Mouse (Mus musculus): ENCODE data around the gene Rpl6.
"Not testable (repeated sequence)": the region's sequence is repeated elsewhere in the genome, so short reads cannot be mapped to it uniquely, and the experiment has no call there.

Gene Rpl6

GRCm38 (mm10) chr5:121224856-121225255, 20.6 kb downstream of the Rpl6 start:
- no peak for DNase-seq (ENCODE audit: low spot score in 2 of 2)

GRCm38 (mm10) chr5:121225854-121226253, 21.6 kb downstream of the Rpl6 start:
- DNase-seq (ENCODE audit: low spot score in 2 of 2), result no peak

DNA sequence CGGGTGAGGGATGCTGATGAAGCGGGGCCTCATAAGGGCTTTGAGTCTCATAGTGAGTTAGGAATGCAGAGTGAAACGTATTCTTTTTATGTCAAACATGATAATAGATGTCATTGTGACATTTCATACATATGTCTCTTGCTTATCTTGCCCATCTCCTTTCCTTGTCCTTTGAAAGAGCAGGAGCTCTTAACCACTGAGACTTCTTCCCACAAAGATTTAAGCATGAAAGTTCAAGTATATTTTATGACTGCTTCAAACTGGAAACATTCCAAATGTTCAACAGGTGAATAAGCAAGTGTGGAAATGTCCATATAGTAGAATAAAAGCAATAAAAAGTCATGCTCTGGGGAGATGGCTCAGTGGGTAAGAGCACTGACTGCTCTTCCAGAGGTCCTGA, 22.1 kb downstream of the Rpl6 start:
- DNase-seq (ENCODE audit: low spot score in 2 of 2), result no peak

GRCm38 (mm10) chr5:121226845-121227244, 22.6 kb downstream of the Rpl6 start:
- no peak for DNase-seq (ENCODE audit: low spot score in 2 of 2)

- not testable (repeated sequence) for DNase-seq (ENCODE audit: low spot score in 2 of 2)
These were observed 23.0 kb downstream of the Rpl6 start for GRCm38 (mm10) chr5:121227330-121227729.

GRCm38 (mm10) chr5:121229182-121229581, 24.9 kb downstream of the Rpl6 start:
- DNase-seq (ENCODE audit: low spot score in 2 of 2), result no peak

DNA sequence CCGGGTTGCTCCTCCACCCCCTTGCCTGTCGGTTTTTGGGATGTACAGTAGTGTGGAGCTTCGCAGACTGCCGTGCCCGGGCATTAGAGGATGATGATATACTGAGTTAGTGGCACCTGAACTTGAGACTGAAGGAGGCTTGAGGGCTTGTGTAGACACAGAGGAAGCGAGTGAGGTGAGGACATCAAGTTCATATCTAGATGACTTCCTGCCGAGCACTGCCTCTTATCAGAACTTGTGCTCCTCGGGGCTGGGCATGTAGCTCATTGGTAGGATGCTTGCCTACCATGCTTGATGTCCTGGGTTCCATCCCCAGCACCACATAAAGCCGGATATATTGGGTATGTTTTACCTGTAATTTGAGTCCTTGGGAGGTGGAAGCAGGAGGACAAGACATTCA, 26.5 kb downstream of the Rpl6 start:
- DNase-seq (ENCODE audit: low spot score in 2 of 2), result no peak

DNA sequence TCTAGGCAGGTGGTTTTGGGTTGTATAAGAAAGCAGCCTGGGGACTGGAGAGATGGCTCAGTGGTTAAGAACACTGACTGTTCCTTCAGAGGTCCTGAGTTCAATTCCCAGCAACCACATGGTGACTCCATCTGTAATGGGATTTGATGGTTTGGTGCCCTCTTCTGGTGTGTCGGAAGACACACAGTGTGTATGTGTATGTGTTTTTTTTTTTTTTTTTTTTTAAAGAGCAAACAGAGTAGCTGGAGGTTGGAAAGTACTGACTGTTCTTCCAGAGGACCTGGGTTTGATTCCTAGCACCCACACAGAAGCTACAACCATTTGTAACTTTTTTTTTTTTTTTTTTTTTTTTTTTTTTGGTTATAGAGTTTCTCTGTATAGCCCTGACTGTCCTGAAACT, 28.5 kb downstream of the Rpl6 start:
- no peak for DNase-seq (ENCODE audit: low spot score in 2 of 2)

- DNase-seq (ENCODE audit: low spot score in 2 of 2), result peak in 1 of 2 experiments; percentile 36
These were observed 29.4 kb downstream of the Rpl6 start for GRCm38 (mm10) chr5:121233726-121234125.

- peak; percentile 64 to 82 for DNase-seq (ENCODE audit: low spot score in 2 of 2)
These were observed 31.9 kb downstream of the Rpl6 start for GRCm38 (mm10) chr5:121236171-121236570.

DNA sequence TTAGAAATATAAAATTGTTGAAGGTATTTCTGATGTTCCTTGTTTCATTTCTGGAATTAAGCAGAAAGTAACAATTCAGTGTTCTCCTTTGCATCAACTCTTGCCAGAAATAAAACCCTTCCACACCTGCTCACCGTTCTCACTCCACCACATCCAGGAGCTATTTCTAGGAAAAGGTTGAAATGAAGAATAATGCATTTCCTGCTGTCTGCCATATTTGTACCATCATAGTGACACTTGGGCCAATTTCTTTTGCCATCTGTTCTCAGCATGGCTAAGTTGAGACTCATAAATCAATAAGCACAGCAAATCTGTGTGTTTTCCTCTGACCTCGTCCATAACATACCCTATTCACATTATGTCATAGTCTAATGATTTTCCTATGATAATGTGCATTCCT, 33.9 kb downstream of the Rpl6 start:
- no peak for DNase-seq (ENCODE audit: low spot score in 2 of 2)

GRCm38 (mm10) chr5:121239846-121240245, 35.6 kb downstream of the Rpl6 start:
- no peak for DNase-seq (ENCODE audit: low spot score in 2 of 2)

DNA sequence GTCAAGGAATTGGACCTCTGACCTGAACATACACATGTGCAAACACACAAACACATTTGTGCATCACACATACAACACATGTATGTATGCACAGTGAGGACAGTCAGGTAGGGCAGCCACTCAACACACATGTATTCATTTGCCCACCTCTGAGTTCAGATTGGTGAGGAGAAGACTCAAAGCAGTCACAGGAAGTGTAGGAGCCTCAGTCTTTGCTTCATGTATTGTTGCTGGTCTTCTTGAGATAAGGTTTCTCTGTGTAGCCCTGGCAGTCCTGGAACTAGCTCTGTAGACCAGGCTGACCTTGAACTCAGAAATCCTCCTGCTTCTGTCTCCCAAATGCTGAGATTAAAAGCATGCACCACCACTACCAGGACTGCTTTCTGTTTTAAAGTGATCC, 36.9 kb downstream of the Rpl6 start:
- DNase-seq (ENCODE audit: low spot score in 2 of 2), result no peak

GRCm38 (mm10) chr5:121242261-121242660, 38.0 kb downstream of the Rpl6 start:
- DNase-seq (ENCODE audit: low spot score in 2 of 2), result no peak

GRCm38 (mm10) chr5:121242701-121243100, 38.4 kb downstream of the Rpl6 start:
- DNase-seq (ENCODE audit: low spot score in 2 of 2), result peak; percentile 40 to 58

DNA sequence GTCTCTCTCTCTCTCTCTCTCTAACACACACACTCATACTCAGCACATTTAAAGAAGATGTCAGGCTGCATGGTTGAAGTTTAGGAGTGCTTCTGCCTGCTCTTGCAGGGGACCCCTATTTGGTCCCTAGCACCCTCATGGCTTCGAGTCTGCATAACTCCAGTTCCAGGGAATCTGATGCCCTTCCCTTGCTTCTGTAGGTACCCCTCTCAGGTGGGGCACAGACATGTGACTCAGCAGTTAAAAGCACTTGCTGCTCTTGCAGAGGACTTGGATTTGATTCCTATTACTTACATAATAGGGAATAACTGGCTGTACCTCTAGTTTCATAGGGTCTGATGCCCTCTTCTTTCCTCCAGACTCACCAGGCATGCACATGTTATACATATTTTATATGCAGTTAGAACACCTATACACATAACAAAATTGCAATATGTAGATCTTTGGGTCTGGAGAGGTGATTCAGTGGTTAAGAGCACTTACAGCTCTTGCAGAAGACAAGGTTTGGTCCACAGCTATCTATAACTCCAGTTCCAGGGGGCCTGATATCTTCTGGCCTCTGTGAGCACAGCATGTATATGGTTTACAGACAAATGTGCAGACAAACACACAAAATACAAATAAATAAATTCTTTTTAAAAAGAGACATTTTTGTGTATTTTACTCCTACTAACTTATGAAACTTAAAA, 39.5 kb downstream of the Rpl6 start:
- no peak for DNase-seq (ENCODE audit: low spot score in 2 of 2)

GRCm38 (mm10) chr5:121244365-121244731, 40.1 kb downstream of the Rpl6 start:
- DNase-seq (ENCODE audit: low spot score in 2 of 2), result no peak

- DNase-seq (ENCODE audit: low spot score in 2 of 2), result no peak
These were observed 40.9 kb downstream of the Rpl6 start for GRCm38 (mm10) chr5:121245201-121245600.

DNA sequence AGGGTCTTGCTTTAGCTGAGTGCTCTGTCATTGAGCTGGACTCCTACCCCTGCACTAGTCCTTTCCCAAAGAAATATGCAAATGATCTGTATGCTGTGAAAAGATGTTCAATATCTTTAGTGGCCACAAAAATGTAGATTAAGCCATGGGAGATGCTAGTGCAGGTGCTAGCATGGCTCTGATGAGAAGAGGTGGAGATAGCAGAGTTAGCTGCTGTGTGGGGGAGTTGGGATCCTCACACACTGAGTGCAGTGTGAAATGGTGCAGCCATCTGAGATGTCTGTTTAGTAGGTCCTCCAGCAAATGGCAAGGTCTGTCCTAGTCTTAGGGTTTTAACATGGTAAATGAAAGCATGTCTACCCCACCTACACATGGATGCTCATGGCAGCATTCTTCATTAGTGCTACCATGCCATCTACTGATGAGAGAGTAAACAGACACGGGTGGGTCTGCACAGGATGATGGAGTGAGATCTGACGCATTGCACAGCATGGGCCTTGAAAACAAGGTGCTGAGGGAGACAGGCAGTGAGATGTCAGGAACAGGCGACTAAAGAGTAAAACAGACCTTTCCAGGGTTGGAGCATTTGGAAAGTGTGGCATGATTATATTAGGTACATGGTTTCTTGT, 44.6 kb downstream of the Rpl6 start:
- DNase-seq (ENCODE audit: low spot score in 2 of 2), result no peak

GRCm38 (mm10) chr5:121249693-121250092, 45.4 kb downstream of the Rpl6 start:
- no peak for DNase-seq (ENCODE audit: low spot score in 2 of 2)

GRCm38 (mm10) chr5:121251813-121252212, 47.5 kb downstream of the Rpl6 start:
- no peak for DNase-seq (ENCODE audit: low spot score in 2 of 2)

DNA sequence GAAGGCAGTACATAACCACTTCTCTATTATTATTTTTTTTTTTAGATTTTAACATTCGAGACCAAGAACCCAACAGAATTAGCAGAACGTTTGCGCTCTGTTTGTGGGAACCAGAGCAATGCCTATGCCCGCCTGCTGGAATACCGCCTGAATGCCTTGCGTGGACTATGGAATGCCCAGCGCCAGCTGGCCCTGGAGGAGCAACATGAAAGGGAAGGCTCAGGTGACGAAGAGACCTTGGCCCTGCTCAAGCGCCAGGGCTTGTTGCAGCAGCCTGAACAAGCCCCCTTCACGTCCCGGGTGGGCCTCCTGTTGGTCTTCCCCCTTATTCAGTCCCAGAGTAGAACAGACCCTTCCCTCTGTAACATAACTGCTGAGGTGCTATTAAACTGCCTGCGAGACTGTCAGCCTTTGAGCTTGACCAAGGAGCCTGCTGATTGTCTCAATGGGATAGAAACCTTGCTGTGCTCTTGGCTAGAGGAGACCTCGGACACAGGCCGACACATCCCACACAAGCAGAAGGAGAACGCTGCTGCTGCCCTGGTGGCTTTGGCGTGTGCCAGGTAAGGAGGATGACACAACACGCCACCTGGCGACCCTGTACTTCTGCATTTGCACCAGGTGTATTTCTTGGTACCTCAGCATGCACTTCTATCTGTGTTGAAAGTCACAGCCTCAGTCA, 49.7 kb downstream of the Rpl6 start:
- no peak for DNase-seq (ENCODE audit: low spot score in 2 of 2)

GRCm38 (mm10) chr5:121254977-121255376, 50.7 kb downstream of the Rpl6 start:
- no peak for DNase-seq (ENCODE audit: low spot score in 2 of 2)
